Mouse (Mus musculus) megakaryocyte, embryonic 14.5 days (primary cell): ENCODE data around the gene Foxc2. TPM values are rescaled to one million over a fixed set of nuclear protein-coding genes. Genes with fewer than 3 reads are reported as not detected.

Experiments used
- H3K27me3 ChIP-seq: replicated peaks from 2 replicates; pipeline ENCODE3; 2012; ENCODE audit warnings: inconsistent platforms
- H3K36me3 ChIP-seq: replicated peaks from 2 replicates; pipeline ENCODE3; 2012; ENCODE audit warnings: low read length, inconsistent platforms, mixed read lengths
- H3K4me1 ChIP-seq: 2 replicates; pipeline ENCODE4 v1.6.1; 2012; ENCODE audit warnings: inconsistent platforms
- H3K4me3 ChIP-seq: replicated peaks from 2 replicates; pipeline ENCODE3; 2012; ENCODE audit warnings: moderate library complexity, mild to moderate bottlenecking, inconsistent platforms
- H3K9me3 ChIP-seq: 2 replicates; pipeline ENCODE4 v1.6.1; 2012; ENCODE audit warnings: inconsistent platforms
- FLI1 ChIP-seq: IDR thresholded peaks from 2 replicates; pipeline ENCODE4 v1.6.1; 2012; ENCODE audit warnings: low read length, inconsistent platforms, mixed read lengths
- GATA1 ChIP-seq: IDR thresholded peaks from 3 replicates; pipeline ENCODE4 v1.6.1; 2012; ENCODE audit warnings: mixed read lengths, low read length, inconsistent platforms, borderline replicate concordance
- polyA plus RNA-seq: library from polyadenylated mRNA; stranded (reverse); fragments of >175 nt; gene quantifications from 2 replicates; pipeline ENCODE4 v1.2.3, GENCODE M21; 2012; ENCODE audit warnings: low replicate concordance; ENCODE audit not compliant: insufficient read depth

Foxc2 gene
- 0.06 and 1.0 TPM in 2 replicates for polyA plus RNA-seq

DNA sequence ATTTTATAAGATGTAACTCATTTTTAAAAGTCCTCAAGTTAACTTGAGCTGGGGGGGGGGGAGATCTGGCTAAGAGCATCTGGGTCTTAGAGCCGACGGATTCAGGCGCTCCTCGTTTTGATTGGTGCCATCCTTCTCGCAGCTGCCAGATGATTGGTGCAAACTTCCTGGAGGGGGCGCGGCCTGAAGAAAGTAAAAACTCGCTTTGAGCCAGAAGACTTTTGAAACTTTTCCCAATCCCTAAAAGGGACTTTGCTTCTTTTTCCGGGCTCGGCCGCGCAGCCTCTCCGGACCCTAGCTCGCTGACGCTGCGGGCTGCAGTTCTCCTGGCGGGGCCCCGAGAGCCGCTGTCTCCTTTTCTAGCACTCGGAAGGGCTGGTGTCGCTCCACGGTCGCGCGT is at the start of gene Foxc2:
Gene Foxc2, plus strand, starts transcription at position 224 of the 400 bp plus-strand sequence.
- no peaks in the 10 kb centered on the region for H3K36me3 ChIP-seq
- H3K4me1 ChIP-seq, result peaks cover 34% of the 10 kb centered on the region
- peaks cover 88% of the 10 kb centered on the region for H3K27me3 ChIP-seq
- TF ChIP-seq GATA1 (no peak), FLI1 (no peak)
- H3K9me3 ChIP-seq, result peaks cover 13% of the 10 kb centered on the region
- H3K4me3 ChIP-seq, result peak within 1 kb of the TSS; percentile 85

GRCm38 (mm10) chr8:121071454-121071853 is 44.5 kb upstream of the Foxc2 start:
- peaks cover 5% of the 10 kb centered on the region; the same call in 1 of the 2 replicates for H3K4me1 ChIP-seq
- no peak overlapping the region for H3K4me3 ChIP-seq
- H3K9me3 ChIP-seq, result no peaks in the 10 kb centered on the region
- no peaks in the 10 kb centered on the region for H3K36me3 ChIP-seq
- H3K27me3 ChIP-seq, result peaks cover 89% of the 10 kb centered on the region
- TF ChIP-seq FLI1 (no peak), GATA1 (no peak)

DNA sequence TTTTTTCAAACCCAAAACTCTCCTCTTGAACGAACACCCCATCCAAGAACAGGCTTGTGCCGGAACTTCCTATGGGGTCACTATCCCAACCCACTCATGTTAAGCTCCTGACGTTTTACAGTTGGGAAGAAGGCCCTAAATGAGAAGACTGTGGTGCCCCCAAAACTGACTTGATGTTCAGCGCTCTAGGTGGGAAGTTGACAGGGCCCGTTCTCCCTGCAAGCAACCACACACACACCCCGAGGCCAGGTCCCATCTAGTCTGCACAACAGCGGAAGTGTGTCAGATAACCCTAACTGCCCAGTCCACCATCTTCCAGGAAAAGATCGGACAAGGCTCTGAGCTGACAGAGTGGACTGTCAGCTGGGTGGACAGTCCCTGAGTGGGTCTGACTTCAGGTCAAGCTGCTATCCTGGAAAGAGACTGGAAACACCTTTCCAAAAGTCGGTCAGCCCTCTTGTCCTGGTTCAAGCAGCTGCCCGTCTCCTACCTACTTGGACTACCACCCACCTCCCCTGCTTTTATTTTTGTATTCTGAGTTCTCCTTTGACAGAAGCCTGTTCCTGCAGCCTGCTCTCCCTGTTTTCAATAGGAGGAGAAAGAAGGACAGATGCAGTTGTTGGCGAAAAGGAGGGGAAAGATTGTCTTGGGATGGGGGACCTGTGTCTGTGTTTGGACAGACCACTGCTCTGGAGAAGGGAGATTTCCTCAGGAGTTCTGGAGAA is 43.4 kb upstream of the Foxc2 start:
- H3K4me1 ChIP-seq, result peaks cover 6% of the 10 kb centered on the region
- no peak overlapping the region for H3K4me3 ChIP-seq
- peaks cover 97% of the 10 kb centered on the region for H3K27me3 ChIP-seq
- TF ChIP-seq FLI1 (no peak), GATA1 (no peak)
- no peaks in the 10 kb centered on the region for H3K9me3 ChIP-seq
- no peaks in the 10 kb centered on the region for H3K36me3 ChIP-seq

DNA sequence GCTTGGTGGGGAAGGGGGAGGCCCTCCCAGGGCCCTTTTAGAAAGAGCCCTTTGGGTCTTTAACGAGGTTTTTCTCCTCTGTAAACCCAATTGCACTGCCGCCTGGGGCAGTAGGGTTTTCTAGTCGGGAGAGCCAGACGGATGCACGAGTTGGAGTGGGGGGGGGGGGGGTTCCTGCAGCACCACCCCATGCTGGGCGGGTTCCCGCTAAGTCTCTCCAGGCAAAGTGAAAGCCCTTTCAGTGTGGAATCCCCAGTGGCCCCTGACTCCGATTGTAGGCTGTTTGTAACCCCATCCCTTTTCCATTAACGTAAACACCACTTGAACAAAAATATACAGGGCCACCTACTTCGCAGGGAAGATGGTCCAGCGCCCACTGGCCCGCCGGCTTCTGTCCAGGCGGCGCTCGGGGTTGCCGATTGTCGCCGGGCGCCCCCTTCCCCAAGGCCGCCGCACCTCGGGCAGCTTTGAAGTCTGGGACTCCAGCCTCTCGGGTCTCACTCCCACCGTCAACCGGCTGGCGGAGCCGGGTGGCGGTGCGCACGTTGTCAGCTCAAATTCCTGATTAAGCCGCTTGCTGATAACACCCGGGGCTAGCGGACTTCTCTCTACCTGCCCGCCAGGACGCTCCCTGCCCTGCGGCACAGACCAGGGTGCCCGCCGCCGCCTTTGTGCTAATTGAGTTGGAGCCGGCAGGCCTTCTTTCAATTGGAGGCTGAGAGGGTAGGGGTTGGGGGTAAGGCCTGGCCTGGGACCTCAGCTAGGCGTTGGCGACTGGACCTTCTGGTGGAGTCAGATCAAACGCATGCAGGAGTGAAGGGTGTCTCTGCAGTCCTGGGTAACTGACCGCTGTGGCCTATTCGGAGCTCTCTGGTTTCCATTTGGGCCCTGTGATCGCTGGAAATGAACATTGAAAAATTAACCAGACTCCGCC is 42.5 kb upstream of the Foxc2 start:
- peaks cover 7% of the 10 kb centered on the region for H3K4me1 ChIP-seq
- H3K4me3 ChIP-seq, result no peak overlapping the region
- no peaks in the 10 kb centered on the region for H3K9me3 ChIP-seq
- peaks cover 98% of the 10 kb centered on the region for H3K27me3 ChIP-seq
- TF ChIP-seq GATA1, result no peak
- TF ChIP-seq FLI1, result no peak
- H3K36me3 ChIP-seq, result no peaks in the 10 kb centered on the region

GRCm38 (mm10) chr8:121074108-121074847 is 41.7 kb upstream of the Foxc2 start:
- Histone ChIP-seq H3K36me3 (no peaks in the 10 kb centered on the region), H3K27me3 (peaks cover 98% of the 10 kb centered on the region), H3K4me1 (peaks cover 7% of the 10 kb centered on the region), H3K9me3 (no peaks in the 10 kb centered on the region), H3K4me3 (no peak overlapping the region)
- TF ChIP-seq FLI1, result no peak
- no peak for TF ChIP-seq GATA1

DNA sequence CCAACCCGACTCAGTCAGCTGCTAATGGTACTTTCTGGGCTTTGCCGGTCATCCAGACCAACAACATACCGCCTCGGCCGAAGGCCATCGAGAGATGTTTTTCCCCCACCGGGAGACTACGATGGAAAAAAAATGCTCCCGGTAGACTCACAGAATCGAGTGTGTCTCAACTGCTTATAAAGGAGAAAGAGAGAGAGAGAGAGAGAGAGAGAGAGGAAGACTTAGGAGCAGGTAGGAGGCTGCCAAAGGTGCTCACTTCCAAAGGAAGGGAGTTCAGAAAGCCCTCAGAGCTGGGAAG is 41.2 kb upstream of the Foxc2 start:
- Histone ChIP-seq H3K4me3 (no peak overlapping the region), H3K36me3 (no peaks in the 10 kb centered on the region), H3K27me3 (peaks cover 98% of the 10 kb centered on the region), H3K9me3 (no peaks in the 10 kb centered on the region), H3K4me1 (peaks cover 7% of the 10 kb centered on the region)
- TF ChIP-seq FLI1 (no peak), GATA1 (no peak)

GRCm38 (mm10) chr8:121075936-121076335 is 40.0 kb upstream of the Foxc2 start:
- Histone ChIP-seq H3K4me3 (no peak overlapping the region), H3K9me3 (no peaks in the 10 kb centered on the region), H3K36me3 (no peaks in the 10 kb centered on the region), H3K27me3 (peaks cover 98% of the 10 kb centered on the region), H3K4me1 (peaks cover 7% of the 10 kb centered on the region)
- TF ChIP-seq GATA1, result no peak
- TF ChIP-seq FLI1, result no peak

DNA sequence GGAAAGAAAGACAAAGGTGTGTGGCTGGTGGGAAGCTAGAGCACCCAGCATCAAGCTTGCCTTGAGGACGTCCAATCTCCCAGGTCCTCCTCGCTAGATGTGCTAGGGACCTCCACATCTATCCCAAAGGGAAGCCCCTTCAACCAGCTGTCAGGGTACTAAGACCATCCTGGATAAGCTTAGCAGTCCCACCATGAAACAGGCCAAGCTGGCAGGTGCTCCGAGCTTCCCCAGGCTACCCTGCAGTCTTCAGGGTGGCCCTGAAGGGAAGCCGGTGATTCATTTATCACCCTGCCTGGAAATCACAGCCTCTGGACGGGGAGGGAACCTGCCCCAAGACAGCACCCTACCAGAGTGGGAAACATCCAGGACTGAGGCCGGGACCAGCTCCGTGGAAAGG is 39.4 kb upstream of the Foxc2 start:
- no peaks in the 10 kb centered on the region for H3K9me3 ChIP-seq
- no peak for TF ChIP-seq GATA1
- TF ChIP-seq FLI1, result no peak
- peaks cover 98% of the 10 kb centered on the region for H3K27me3 ChIP-seq
- no peak overlapping the region for H3K4me3 ChIP-seq
- peaks cover 7% of the 10 kb centered on the region for H3K4me1 ChIP-seq
- H3K36me3 ChIP-seq, result no peaks in the 10 kb centered on the region

DNA sequence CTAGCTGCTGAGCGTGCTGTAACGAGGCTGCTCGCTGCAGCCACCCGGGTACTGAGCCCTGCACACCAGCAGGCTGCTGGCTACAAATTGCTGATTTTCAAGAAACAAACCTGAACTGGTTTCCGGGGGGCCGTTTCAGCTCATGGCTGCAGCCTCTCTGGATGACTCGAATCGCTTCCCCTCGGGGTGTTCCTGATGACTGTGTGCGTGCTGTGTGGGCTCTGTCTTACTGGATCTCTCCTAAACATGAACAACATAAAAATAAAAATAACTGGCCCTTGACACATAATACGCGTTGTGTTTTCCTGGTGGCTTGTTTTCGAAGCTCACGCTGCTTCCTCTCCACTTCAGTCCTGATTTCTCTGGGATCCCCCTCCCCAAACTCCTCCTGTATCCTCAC is 37.2 kb upstream of the Foxc2 start:
- Histone ChIP-seq H3K36me3 (no peaks in the 10 kb centered on the region), H3K27me3 (peaks cover 99% of the 10 kb centered on the region), H3K9me3 (no peaks in the 10 kb centered on the region), H3K4me1 (peaks cover 9% of the 10 kb centered on the region), H3K4me3 (no peak overlapping the region)
- no peak for TF ChIP-seq FLI1
